Comparison of ENCODE assay signal across 9 mouse cellular contexts in the genomic region with DNA sequence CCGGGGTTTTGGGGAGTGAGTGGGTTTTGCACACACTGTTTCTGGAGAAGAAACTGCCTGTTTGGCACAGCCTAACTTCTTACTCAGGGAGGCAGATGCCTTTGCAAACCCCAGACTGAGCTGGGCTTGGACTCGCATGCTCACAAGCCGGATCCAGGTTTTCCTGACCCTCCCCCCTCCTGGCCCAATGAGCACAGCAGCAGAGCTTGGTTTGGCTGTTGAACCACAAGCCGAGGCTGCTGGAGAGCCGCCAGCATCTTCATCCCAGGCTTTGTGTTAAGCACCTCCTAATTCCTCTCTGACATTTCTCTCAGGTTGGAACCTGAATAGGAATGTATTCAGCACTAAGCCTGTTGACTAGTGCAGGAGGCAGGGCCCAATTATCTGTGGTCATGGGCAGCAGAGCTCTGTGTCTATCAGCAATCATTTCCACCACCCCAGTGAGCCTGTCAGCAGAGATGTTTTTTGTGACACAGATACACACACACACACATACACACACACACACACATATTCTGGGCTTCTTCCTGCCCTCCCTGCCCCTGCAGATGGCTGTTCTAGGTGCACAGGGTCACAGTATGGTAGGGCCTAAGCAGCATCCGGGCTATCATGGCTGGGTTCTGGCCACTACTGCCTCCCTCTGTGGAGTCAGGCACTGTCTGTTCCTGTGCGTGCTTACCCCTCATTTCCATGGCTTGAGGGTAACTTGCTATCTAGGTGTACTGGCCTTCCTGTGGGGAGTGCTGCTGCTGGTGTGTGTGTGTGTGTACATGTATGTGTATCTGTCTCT.
DNase-seq lines count a peak whose midpoint lies in the region; ATAC-seq lines count a peak whose summit lies in the region.
"Had no signal": no experiment of that assay in that cellular context is flagged by ENCODE, and none has a peak within 500 bp of the region (broad histone marks: within the 10 kb centered on the region; RNA-seq: fewer than 3 reads in every experiment).

No protein-coding gene starts in this region.

- no peaks in the 10 kb centered on the region for H3K36me3 ChIP-seq in midbrain, embryonic 11.5 days (ENCODE audit: control insufficient read depth, insufficient read depth, low read length)
- no peaks in the 10 kb centered on the region for H3K36me3 ChIP-seq in midbrain, embryonic 10.5 days
- no peaks in the 10 kb centered on the region for H3K36me3 ChIP-seq in embryonic facial prominence, embryonic 13.5 days
- H3K36me3 ChIP-seq in heart, embryonic 15.5 days, result no peaks in the 10 kb centered on the region
- H3K36me3 ChIP-seq in stomach, embryonic 14.5 days (ENCODE audit: control insufficient read depth, insufficient read depth, low read length), result no peaks in the 10 kb centered on the region
- H3K36me3 ChIP-seq: liver, embryonic 15.5 days had no signal

- DNase-seq in midbrain, embryonic 11.5 days (ENCODE audit: low spot score, missing footprints), result no peak
- no peak for DNase-seq in midbrain, embryonic 10.5 days (ENCODE audit: low spot score)
- DNase-seq in layer of hippocampus, adult 11-12 months (ENCODE audit: low spot score), result peak; percentile 72
- peak; percentile 50 for DNase-seq in lung, postnatal 36 days
- DNase-seq in adipocyte (ENCODE audit: low spot score), result no peak

- no peaks in the 10 kb centered on the region for H3K4me1 ChIP-seq in midbrain, embryonic 11.5 days (ENCODE audit: control insufficient read depth, insufficient read depth, low read length)
- H3K4me1 ChIP-seq in midbrain, embryonic 10.5 days, result peaks cover 9% of the 10 kb centered on the region; the same call in 1 of the 2 replicates
- H3K4me1 ChIP-seq in embryonic facial prominence, embryonic 13.5 days, result peaks cover 45% of the 10 kb centered on the region
- peaks cover 14% of the 10 kb centered on the region for H3K4me1 ChIP-seq in heart, embryonic 15.5 days (replicated peaks)
- no peaks in the 10 kb centered on the region for H3K4me1 ChIP-seq in stomach, embryonic 14.5 days (ENCODE audit: control insufficient read depth, insufficient read depth, low read length)
- H3K4me1 ChIP-seq: liver, embryonic 15.5 days had no signal

- H3K4me2 ChIP-seq in midbrain, embryonic 11.5 days, result no peak overlapping the region
- H3K4me2 ChIP-seq in embryonic facial prominence, embryonic 13.5 days, result peak overlapping the region; percentile 7; the same call in 1 of the 2 replicates
- H3K4me2 ChIP-seq in heart, embryonic 15.5 days, result no peak overlapping the region
- H3K4me2 ChIP-seq in stomach, embryonic 14.5 days (replicated peaks; ENCODE audit: low read depth, low read length), result no peak overlapping the region
- H3K4me2 ChIP-seq: liver, embryonic 15.5 days had no signal

- H3K9me3 ChIP-seq in midbrain, embryonic 11.5 days (ENCODE audit: control insufficient read depth, low read length), result no peaks in the 10 kb centered on the region
- H3K9me3 ChIP-seq in midbrain, embryonic 10.5 days (replicated peaks), result no peaks in the 10 kb centered on the region
- no peaks in the 10 kb centered on the region for H3K9me3 ChIP-seq in embryonic facial prominence, embryonic 13.5 days
- no peaks in the 10 kb centered on the region for H3K9me3 ChIP-seq in heart, embryonic 15.5 days (replicated peaks)
- H3K9me3 ChIP-seq in stomach, embryonic 14.5 days (ENCODE audit: control insufficient read depth, low read depth, low read length), result no peaks in the 10 kb centered on the region
- H3K9me3 ChIP-seq: liver, embryonic 15.5 days had no signal

- no peak overlapping the region for H3K27ac ChIP-seq in midbrain, embryonic 11.5 days (ENCODE audit: low read depth, low read length)
- H3K27ac ChIP-seq in midbrain, embryonic 10.5 days (replicated peaks), result no peak overlapping the region
- peak overlapping the region; percentile 88 for H3K27ac ChIP-seq in embryonic facial prominence, embryonic 13.5 days
- H3K27ac ChIP-seq in heart, embryonic 15.5 days, result peak overlapping the region; percentile 20; the same call in 1 of the 2 replicates
- peak overlapping the region; percentile 33; the same call in 1 of the 2 replicates for H3K27ac ChIP-seq in stomach, embryonic 14.5 days (ENCODE audit: low read length)
- H3K27ac ChIP-seq: liver, embryonic 15.5 days had no signal

- ATAC-seq in midbrain, embryonic 11.5 days (ENCODE audit: low FRiP score), result 0 out of 2 replicates have a peak, but pooled peaks have one; percentile 52
- peak; percentile 83 for ATAC-seq in embryonic facial prominence, embryonic 13.5 days (ENCODE audit: insufficient number of reproducible peaks, insufficient read depth, low FRiP score, low TSS enrichment, low read depth)
- ATAC-seq in heart, embryonic 15.5 days (replicated peaks; ENCODE audit: insufficient number of reproducible peaks, insufficient read depth, low FRiP score, low read depth), result peak; percentile 61
- ATAC-seq in stomach, embryonic 14.5 days (ENCODE audit: insufficient number of reproducible peaks, insufficient read depth, low FRiP score, low read depth), result peak; percentile 73; the same call in 1 of the 2 replicates

- WGBS in midbrain, embryonic 11.5 days, result 49% methylated on average over 7 of the region's 7 CpGs
- WGBS in midbrain, embryonic 10.5 days, result 56% methylated on average over 7 of the region's 7 CpGs
- 42% methylated on average over 7 of the region's 7 CpGs for WGBS in embryonic facial prominence, embryonic 13.5 days
- WGBS in heart, embryonic 15.5 days, result 37% methylated on average over 7 of the region's 7 CpGs
- WGBS in stomach, embryonic 14.5 days, result 44% methylated on average over 7 of the region's 7 CpGs

- no peak overlapping the region for H3K4me3 ChIP-seq in midbrain, embryonic 11.5 days (ENCODE audit: low read depth, low read length)
- H3K4me3 ChIP-seq in midbrain, embryonic 10.5 days, result no peak overlapping the region
- no peak overlapping the region for H3K4me3 ChIP-seq in embryonic facial prominence, embryonic 13.5 days
- H3K4me3 ChIP-seq in heart, embryonic 15.5 days, result no peak overlapping the region
- no peak overlapping the region for H3K4me3 ChIP-seq in stomach, embryonic 14.5 days (ENCODE audit: low read depth, low read length)
- H3K4me3 ChIP-seq: liver, embryonic 15.5 days had no signal

- H3K27me3 ChIP-seq in midbrain, embryonic 11.5 days (ENCODE audit: control insufficient read depth, insufficient read depth, low read length), result no peaks in the 10 kb centered on the region
- H3K27me3 ChIP-seq in midbrain, embryonic 10.5 days (ENCODE audit: low read depth, poor library complexity, severe bottlenecking), result no peaks in the 10 kb centered on the region
- H3K27me3 ChIP-seq in embryonic facial prominence, embryonic 13.5 days, result no peaks in the 10 kb centered on the region
- H3K27me3 ChIP-seq in heart, embryonic 15.5 days, result 0 out of 2 replicates have a peak, but pooled peaks cover 4% of the 10 kb centered on the region
- H3K27me3 ChIP-seq in stomach, embryonic 14.5 days (ENCODE audit: control insufficient read depth, insufficient read depth, low read length), result no peaks in the 10 kb centered on the region
- H3K27me3 ChIP-seq: liver, embryonic 15.5 days had no signal

- no peak overlapping the region for H3K9ac ChIP-seq in midbrain, embryonic 11.5 days (ENCODE audit: low read length)
- H3K9ac ChIP-seq in embryonic facial prominence, embryonic 13.5 days, result no peak overlapping the region
- no peak overlapping the region for H3K9ac ChIP-seq in heart, embryonic 15.5 days
- no peak overlapping the region for H3K9ac ChIP-seq in stomach, embryonic 14.5 days (replicated peaks; ENCODE audit: low read depth, low read length)
- H3K9ac ChIP-seq: liver, embryonic 15.5 days had no signal

Comparison
In these comparisons a context has a peak if more than half of its experiments do, and no peak if none do; other contexts are left out.
1. DNase-seq: peak in layer of hippocampus, adult 11-12 months (single experiment) and lung, postnatal 36 days (single experiment); none in midbrain, embryonic 11.5 days (single experiment), midbrain, embryonic 10.5 days (single experiment) and adipocyte (single experiment).
2. H3K27ac ChIP-seq: peak in embryonic facial prominence, embryonic 13.5 days (single experiment), heart, embryonic 15.5 days (single experiment) and stomach, embryonic 14.5 days (single experiment); none in midbrain, embryonic 11.5 days (single experiment) and midbrain, embryonic 10.5 days (single experiment).
3. Peak in every context shown above with its lines, with median percentiles within 50 percentile points of each other: ATAC-seq.